Mouse (Mus musculus): ENCODE results near the gene Zfp839. TPM values are rescaled to one million over a fixed set of nuclear protein-coding genes. Genes with fewer than 3 reads are reported as not detected.
A peak's percentile ranks its signal among the peaks of the same experiment; 100 is the strongest.

Zfp839 gene
- total RNA-seq, 1 experiment = 5.4 TPM

DNA sequence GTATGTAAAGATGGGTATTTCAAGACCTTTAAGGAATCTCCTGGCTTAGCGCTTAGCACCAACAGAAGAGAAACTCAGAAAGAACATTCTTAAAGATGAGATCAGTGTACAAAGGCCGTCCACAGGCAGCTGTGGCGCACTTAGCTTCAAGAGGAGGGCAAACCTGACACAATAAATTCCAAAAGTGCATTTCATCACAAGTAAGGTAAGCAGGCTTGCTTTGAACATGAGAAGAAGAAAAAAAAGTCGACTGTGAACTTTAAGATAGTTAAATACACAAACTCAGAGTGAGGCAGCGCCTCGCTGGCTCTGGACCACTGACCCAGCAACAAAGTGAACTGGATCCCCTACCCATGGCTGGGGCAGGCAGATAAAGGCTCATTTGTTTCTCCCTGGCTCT lies 13.3 kb upstream of the Zfp839 start:
- H3K9me3 ChIP-seq (ENCODE audit: control insufficient read depth, insufficient read depth, low read depth, low read length) = no peaks in the 10 kb centered on the region
- peak overlapping the region; percentile 27 to 33 for H3K4me3 ChIP-seq (ENCODE audit: insufficient read depth in 1 of 2, low read depth in 1 of 2, low read length in 2 of 2, poor library complexity in 1 of 2, severe bottlenecking in 1 of 2)
- peak overlapping the region; percentile 47; the same call in 1 of the 2 replicates for H3K9ac ChIP-seq (ENCODE audit: insufficient read depth, low read depth, low read length, poor library complexity, severe bottlenecking)
- no peak for TF ChIP-seq CHD2 (IDR thresholded peaks at IDR 0.05; ENCODE audit: low read depth, low read length)
- TF ChIP-seq HCFC1 (IDR thresholded peaks at IDR 0.05; ENCODE audit: borderline replicate concordance, insufficient read depth, low read length) = no peak
- no peak for TF ChIP-seq ZNF384 (IDR thresholded peaks at IDR 0.05; ENCODE audit: low read depth, low read length)
- no peak for TF ChIP-seq ZC3H11A (IDR thresholded peaks at IDR 0.05; ENCODE audit: borderline replicate concordance, low read depth, low read length)
- TF ChIP-seq MAFK (IDR thresholded peaks at IDR 0.05; ENCODE audit: insufficient read depth, low read depth, low read length) = no peak
- peak overlapping the region; percentile 95 for H3K27ac ChIP-seq (ENCODE audit: insufficient read depth, low read depth, low read length, poor library complexity, severe bottlenecking)
- DNase-seq (ENCODE audit: low read depth, low spot score) = no peak
- in situ Hi-C loops (cut with MboI; ENCODE audit: low sequenced_read_pairs in 2 of 2, unreplicated experiment in 2 of 2) = loop anchor here in 1 of 2 experiments (25.0 kb wide), 1 partner anchor 399 kb away; the partner anchor contains the start of gene Ppp2r5c
- peaks cover 16 to 18% of the 10 kb centered on the region in 2 experiments; a peak in 3 of 4 replicates for H3K4me1 ChIP-seq (ENCODE audit: control insufficient read depth in 2 of 2, insufficient read depth in 2 of 2, low read length in 2 of 2, poor library complexity in 1 of 2)
- H3K36me3 ChIP-seq (ENCODE audit: control insufficient read depth, insufficient read depth, low read length, poor library complexity, severe bottlenecking) = peaks cover 2% of the 10 kb centered on the region; the same call in 1 of the 2 replicates

DNA sequence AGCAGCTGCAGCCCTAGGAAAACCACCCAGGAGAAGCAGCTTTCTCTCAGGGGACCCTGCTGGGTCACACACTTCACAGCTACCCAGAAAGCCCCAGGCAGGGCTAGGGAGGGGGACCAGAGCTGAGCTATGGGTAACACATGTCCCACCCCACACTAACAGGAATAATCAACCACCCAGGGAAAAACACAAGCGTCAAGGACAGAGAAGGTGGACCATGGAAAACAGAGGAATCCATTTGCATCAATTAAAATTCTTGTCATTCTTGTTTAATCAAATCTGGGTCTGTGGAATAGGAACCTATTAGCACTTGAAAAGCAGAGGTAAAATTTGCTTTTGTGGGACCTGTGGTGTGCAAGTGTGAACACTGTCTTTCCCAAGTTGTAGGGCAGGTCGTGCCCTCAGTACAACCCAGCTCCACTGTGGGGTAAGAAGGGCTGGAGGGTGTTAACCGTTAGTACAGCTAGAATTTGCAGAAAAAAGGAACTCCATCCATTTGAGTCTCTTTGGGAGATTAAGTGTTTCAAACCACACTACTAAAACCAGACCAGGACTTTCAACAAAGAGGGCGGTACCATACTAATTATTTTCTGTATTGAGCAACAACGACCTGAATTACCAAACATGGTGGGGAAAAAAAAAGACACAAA lies 12.7 kb upstream of the Zfp839 start:
- Histone ChIP-seq H3K9me3 (ENCODE audit: control insufficient read depth, insufficient read depth, low read depth, low read length) (no peaks in the 10 kb centered on the region), H3K9ac (ENCODE audit: insufficient read depth, low read depth, low read length, poor library complexity, severe bottlenecking) (peak overlapping the region; percentile 57; the same call in 1 of the 2 replicates), H3K27ac (ENCODE audit: insufficient read depth, low read depth, low read length, poor library complexity, severe bottlenecking) (peak overlapping the region; percentile 95), H3K36me3 (ENCODE audit: control insufficient read depth, insufficient read depth, low read length, poor library complexity, severe bottlenecking) (peaks cover 2% of the 10 kb centered on the region; the same call in 1 of the 2 replicates), H3K4me1 (ENCODE audit: control insufficient read depth in 2 of 2, insufficient read depth in 2 of 2, low read length in 2 of 2, poor library complexity in 1 of 2) (peaks cover 16 to 18% of the 10 kb centered on the region in 2 experiments; a peak in 3 of 4 replicates), H3K4me3 (ENCODE audit: insufficient read depth in 1 of 2, low read depth in 1 of 2, low read length in 2 of 2, poor library complexity in 1 of 2, severe bottlenecking in 1 of 2) (peak overlapping the region; percentile 27 to 48)
- peak; percentile 83 for DNase-seq (ENCODE audit: low read depth, low spot score)
- TF ChIP-seq CHD2 (IDR thresholded peaks at IDR 0.05; ENCODE audit: low read depth, low read length) = peak; percentile 64; the same call in 1 of the 2 replicates
- no peak for TF ChIP-seq HCFC1 (IDR thresholded peaks at IDR 0.05; ENCODE audit: borderline replicate concordance, insufficient read depth, low read length)
- in situ Hi-C loops (cut with MboI; ENCODE audit: low sequenced_read_pairs in 2 of 2, unreplicated experiment in 2 of 2) = loop anchor here in 1 of 2 experiments (25.0 kb wide), 1 partner anchor 400 kb away; the partner anchor contains the start of gene Ppp2r5c

DNA sequence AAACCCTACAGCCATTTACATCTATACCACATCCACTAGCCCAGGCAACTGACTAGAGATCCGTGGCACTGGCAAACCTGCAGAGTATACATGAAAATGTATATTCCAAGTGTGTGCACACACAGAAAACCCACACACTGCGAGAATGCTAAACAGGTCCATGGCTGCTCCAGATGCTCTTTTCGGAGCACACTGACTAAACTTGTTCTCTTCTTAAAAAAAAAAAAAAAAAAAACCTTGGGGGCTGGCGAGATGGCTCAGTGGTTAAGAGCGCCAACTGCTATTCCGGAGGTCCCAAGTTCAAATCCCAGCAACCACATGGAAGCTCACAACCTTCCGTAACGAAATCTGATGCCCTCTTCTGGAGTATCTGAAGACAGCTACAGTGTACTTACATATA lies 12.2 kb upstream of the Zfp839 start:
- in situ Hi-C loops (cut with MboI; ENCODE audit: low sequenced_read_pairs in 2 of 2, unreplicated experiment in 2 of 2) = loop anchor here in 1 of 2 experiments (25.0 kb wide), 1 partner anchor 401 kb away; the partner anchor contains the start of gene Ppp2r5c
- Histone ChIP-seq H3K9me3 (ENCODE audit: control insufficient read depth, insufficient read depth, low read depth, low read length) (no peaks in the 10 kb centered on the region), H3K27ac (ENCODE audit: insufficient read depth, low read depth, low read length, poor library complexity, severe bottlenecking) (peak overlapping the region; percentile 94), H3K36me3 (ENCODE audit: control insufficient read depth, insufficient read depth, low read length, poor library complexity, severe bottlenecking) (no peaks in the 10 kb centered on the region), H3K9ac (ENCODE audit: insufficient read depth, low read depth, low read length, poor library complexity, severe bottlenecking) (peak overlapping the region; percentile 57; the same call in 1 of the 2 replicates), H3K4me3 (ENCODE audit: insufficient read depth in 1 of 2, low read depth in 1 of 2, low read length in 2 of 2, poor library complexity in 1 of 2, severe bottlenecking in 1 of 2) (peak overlapping the region; percentile 9 to 48; a peak in 3 of 4 replicates), H3K4me1 (ENCODE audit: control insufficient read depth in 2 of 2, insufficient read depth in 2 of 2, low read length in 2 of 2, poor library complexity in 1 of 2) (peaks cover 16 to 18% of the 10 kb centered on the region in 2 experiments; a peak in 3 of 4 replicates)
- TF ChIP-seq MAFK (IDR thresholded peaks at IDR 0.05; ENCODE audit: insufficient read depth, low read depth, low read length) (no peak), ZNF384 (IDR thresholded peaks at IDR 0.05; ENCODE audit: low read depth, low read length) (peak; percentile 86)
- no peak for DNase-seq (ENCODE audit: low read depth, low spot score)

DNA sequence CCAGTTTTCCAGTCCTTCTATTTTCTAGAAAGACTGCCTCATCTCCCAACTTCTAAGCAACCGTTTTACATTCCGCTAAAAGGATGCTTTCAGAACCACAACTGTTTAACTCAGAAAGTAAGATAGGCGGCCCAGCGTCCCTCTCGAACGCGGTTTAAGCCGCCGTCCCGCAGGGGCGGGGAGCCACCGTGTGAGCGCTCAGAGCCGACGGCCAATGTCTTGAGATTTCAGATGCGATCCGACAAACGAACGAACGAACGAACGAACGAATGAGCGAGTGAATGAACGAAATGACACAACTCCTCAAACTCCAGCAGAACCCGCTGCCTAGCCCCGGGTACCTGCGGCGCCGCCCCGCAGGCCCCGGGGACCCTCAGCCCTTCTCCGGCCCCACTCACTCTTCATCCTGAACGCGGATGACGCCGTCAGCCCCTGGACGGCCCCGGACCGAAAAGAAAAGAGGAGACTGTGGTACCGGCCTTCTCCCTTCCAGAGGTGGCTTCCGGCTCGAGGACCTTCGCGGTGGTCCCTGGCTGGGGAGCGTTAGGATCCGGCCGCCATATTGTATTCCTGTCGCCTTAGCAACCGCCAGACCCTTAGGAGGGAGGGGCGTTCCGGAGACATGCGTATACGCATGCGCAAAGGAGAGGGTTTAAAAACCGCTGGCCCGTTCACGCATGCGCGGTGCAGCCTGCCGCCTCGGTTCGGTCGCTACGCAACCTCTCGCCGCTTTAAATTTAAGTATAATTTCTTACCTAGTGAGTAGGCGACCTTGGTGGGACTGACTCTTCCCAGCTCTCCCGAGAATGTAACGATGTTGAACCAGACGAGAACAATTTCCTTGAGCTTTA lies 9.5 kb upstream of the Zfp839 start, which contains the start of gene Mok:
Gene Mok (minus strand): TSS at position 592 of the 851 bp plus-strand sequence.
- in situ Hi-C loops (cut with MboI; ENCODE audit: low sequenced_read_pairs in 2 of 2, unreplicated experiment in 2 of 2) = loop anchor here (5.0 to 25.0 kb wide), 3 partner anchors 246 to 423 kb away; partner anchors contain the start of gene Ppp2r5c (in 1 of the 2)
- peaks cover 8 to 9% of the 10 kb centered on the region in 2 experiments; a peak in 3 of 4 replicates for H3K4me1 ChIP-seq (ENCODE audit: control insufficient read depth in 2 of 2, insufficient read depth in 2 of 2, low read length in 2 of 2, poor library complexity in 1 of 2)

More for the DNA sequence above, 9.5 kb upstream of the Zfp839 start, which contains the start of gene Mok:
- TF ChIP-seq CHD2 (IDR thresholded peaks at IDR 0.05; ENCODE audit: low read depth, low read length) = no peak
- TF ChIP-seq MAFK (IDR thresholded peaks at IDR 0.05; ENCODE audit: insufficient read depth, low read depth, low read length) = no peak
- TF ChIP-seq HCFC1 (IDR thresholded peaks at IDR 0.05; ENCODE audit: borderline replicate concordance, insufficient read depth, low read length) = no peak
- Histone ChIP-seq H3K9ac (ENCODE audit: insufficient read depth, low read depth, low read length, poor library complexity, severe bottlenecking) (peak within 1 kb of the TSS; percentile 83), H3K4me3 (ENCODE audit: insufficient read depth in 1 of 2, low read depth in 1 of 2, low read length in 2 of 2, poor library complexity in 1 of 2, severe bottlenecking in 1 of 2) (peak within 1 kb of the TSS; percentile 72 to 88), H3K9me3 (ENCODE audit: control insufficient read depth, insufficient read depth, low read depth, low read length) (no peaks in the 10 kb centered on the region), H3K36me3 (ENCODE audit: control insufficient read depth, insufficient read depth, low read length, poor library complexity, severe bottlenecking) (no peaks in the 10 kb centered on the region), H3K27ac (ENCODE audit: insufficient read depth, low read depth, low read length, poor library complexity, severe bottlenecking) (0 out of 2 replicates have a peak within 1 kb of the TSS, but pooled peaks have one; percentile 4)
- DNase-seq (ENCODE audit: low read depth, low spot score) = peak; percentile 91

Measured in ES-E14 (cell line).